Comparison of ENCODE assay signal across 28 mouse cellular contexts in genomic region chr11:20993580-20993979, GRCm38 (mm10).
DNase-seq lines count a peak whose midpoint lies in the region; ATAC-seq lines count a peak whose summit lies in the region.
"Had no signal": no experiment of that assay in that cellular context is flagged by ENCODE, and none has a peak within 500 bp of the region (broad histone marks: within the 10 kb centered on the region; RNA-seq: fewer than 3 reads in every experiment).

No protein-coding gene starts in this region.

- H3K4me2 ChIP-seq in liver, embryonic 12.5 days, result no peak overlapping the region
- H3K4me2 ChIP-seq: embryonic facial prominence, embryonic 13.5 days; forebrain, embryonic 12.5 days; forebrain, embryonic 15.5 days; heart, embryonic 13.5 days; hindbrain, embryonic 14.5 days had no signal

- WGBS in liver, embryonic 12.5 days (ENCODE audit: insufficient replicate concordance), result 70% methylated on average over 4 of the region's 4 CpGs

- peaks cover 6% of the 10 kb centered on the region for H3K4me1 ChIP-seq in liver, embryonic 12.5 days
- H3K4me1 ChIP-seq: embryonic facial prominence, embryonic 10.5 days; forebrain, embryonic 12.5 days; heart, embryonic 13.5 days had no signal

- H3K27me3 ChIP-seq in liver, embryonic 12.5 days (replicated peaks), result no peaks in the 10 kb centered on the region
- H3K27me3 ChIP-seq: embryonic facial prominence, embryonic 13.5 days; forebrain, embryonic 12.5 days; forebrain, embryonic 15.5 days; heart, embryonic 13.5 days had no signal

- no peaks in the 10 kb centered on the region for H3K36me3 ChIP-seq in liver, embryonic 12.5 days
- H3K36me3 ChIP-seq: embryonic facial prominence, embryonic 10.5 days; embryonic facial prominence, embryonic 13.5 days; forebrain, embryonic 12.5 days; forebrain, embryonic 15.5 days; heart, embryonic 10.5 days; heart, embryonic 13.5 days had no signal

- H3K9ac ChIP-seq in liver, embryonic 12.5 days, result no peak overlapping the region
- H3K9ac ChIP-seq: embryonic facial prominence, embryonic 13.5 days; forebrain, embryonic 12.5 days; forebrain, embryonic 15.5 days; heart, embryonic 13.5 days; hindbrain, embryonic 14.5 days had no signal

- no peaks in the 10 kb centered on the region for H3K9me3 ChIP-seq in liver, embryonic 12.5 days (replicated peaks)
- H3K9me3 ChIP-seq: embryonic facial prominence, embryonic 10.5 days; forebrain, embryonic 12.5 days; forebrain, embryonic 15.5 days; heart, embryonic 10.5 days had no signal

- peak; percentile 39 for DNase-seq in liver
- peak; percentile 4 for DNase-seq in c-Kit-negative CD71-positive TER-119-positive erythroid progenitor cells, embryonic 14.5 days (ENCODE audit: low read depth, low spot score)
- no peak for DNase-seq in layer of hippocampus, adult 8-10 months (ENCODE audit: low spot score in 2 of 2)
- DNase-seq in spleen, postnatal 14 days (ENCODE audit: low spot score in 2 of 2), result no peak
- DNase-seq: adrenal gland, postnatal 10 days; adrenal gland, postnatal 36 days; cerebellum, adult 11-12 months; cerebellum, adult 8-10 months; cerebellum, postnatal 10 days; cerebellum, postnatal 36 days; embryo, embryonic 11 days; gastrocnemius, postnatal 36 days; heart, adult 2 months; heart, postnatal 14 days; heart, postnatal 4 days had no signal

- H3K4me3 ChIP-seq in liver, embryonic 12.5 days, result no peak overlapping the region
- H3K4me3 ChIP-seq: embryonic facial prominence, embryonic 10.5 days; embryonic facial prominence, embryonic 13.5 days; forebrain, embryonic 12.5 days; forebrain, embryonic 15.5 days; heart, adult 2 months; heart, embryonic 10.5 days; heart, embryonic 13.5 days had no signal

- no peak for ATAC-seq in liver, embryonic 12.5 days
- peak; percentile 59; the same call in 1 of the 2 replicates for ATAC-seq in erythroblast, adult 5-6 weeks (replicated peaks; ENCODE audit: low FRiP score, poor library complexity, severe bottlenecking)
- ATAC-seq: activated CD4-positive, CD25-positive, alpha-beta regulatory T cell, adult 4 months; CD4-positive, CD25-positive, alpha-beta regulatory T cell, adult 4 months; forebrain, embryonic 15.5 days; hindbrain, postnatal 0 days; inflammation-experienced regulatory T-cells, adult 6 months had no signal

- no peak overlapping the region for H3K27ac ChIP-seq in liver, embryonic 12.5 days
- H3K27ac ChIP-seq: embryonic facial prominence, embryonic 10.5 days; embryonic facial prominence, embryonic 13.5 days; forebrain, embryonic 12.5 days; forebrain, embryonic 15.5 days; heart, adult 2 months; heart, embryonic 10.5 days; heart, embryonic 13.5 days; hindbrain, embryonic 14.5 days; hindbrain, postnatal 0 days had no signal

Comparison
In these comparisons a context has a peak if more than half of its experiments do, and no peak if none do; other contexts are left out.
1. DNase-seq: peak in liver (single experiment) and c-Kit-negative CD71-positive TER-119-positive erythroid progenitor cells, embryonic 14.5 days (single experiment); none in layer of hippocampus, adult 8-10 months (0 of 2) and spleen, postnatal 14 days (0 of 2).